Mouse (Mus musculus): ENCODE measurements around the gene Abhd14b. TPM values are rescaled to one million over a fixed set of nuclear protein-coding genes. Genes with fewer than 3 reads are reported as not detected.

The Abhd14b gene
- total RNA-seq, 2 experiments from 2014 or later, result 30.7 to 32.6 TPM

DNA sequence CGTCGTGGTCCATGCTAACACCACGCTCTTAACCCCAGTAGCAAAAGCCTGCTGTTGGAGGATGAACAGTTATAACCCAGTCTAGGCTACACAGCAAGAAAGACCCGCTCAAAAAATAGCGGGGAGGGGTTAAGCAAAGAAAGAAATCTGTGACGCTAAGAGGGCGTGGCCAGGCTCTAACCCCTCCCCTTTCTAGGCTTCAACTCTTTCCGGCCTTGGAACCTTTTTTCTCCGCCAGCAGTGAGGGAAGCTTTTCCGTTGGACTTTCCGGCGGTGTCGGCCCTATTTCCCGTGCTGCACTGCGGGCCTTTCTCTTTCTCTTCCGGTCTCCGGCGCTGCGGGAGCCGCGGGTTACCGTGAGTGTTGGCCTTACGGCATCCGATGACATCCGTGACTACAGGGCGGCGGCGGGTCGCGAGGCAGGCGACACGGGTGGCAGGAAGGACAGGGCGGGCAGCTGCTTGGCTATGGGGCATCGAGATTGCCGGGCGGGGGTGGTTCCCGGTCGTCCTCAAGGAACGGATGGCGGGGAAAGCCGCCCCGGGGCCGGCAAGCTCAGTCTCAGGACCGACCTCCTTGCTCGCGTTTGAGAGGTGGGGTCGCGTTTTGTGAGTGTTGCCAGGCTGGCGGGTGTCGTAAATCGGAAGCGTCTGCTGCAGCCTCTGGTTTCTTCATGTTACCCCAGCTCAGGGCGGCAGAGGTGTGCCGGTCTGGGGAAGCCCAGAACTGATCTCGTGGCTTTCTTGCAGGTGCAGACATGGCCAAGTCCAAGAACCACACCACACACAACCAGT, 17.8 kb upstream of the Abhd14b start, which contains the start of gene Rpl29:
Gene Rpl29 (plus strand): TSS at position 234 of the 794 bp plus-strand sequence.
- peak; percentile 96 for DNase-seq

DNA sequence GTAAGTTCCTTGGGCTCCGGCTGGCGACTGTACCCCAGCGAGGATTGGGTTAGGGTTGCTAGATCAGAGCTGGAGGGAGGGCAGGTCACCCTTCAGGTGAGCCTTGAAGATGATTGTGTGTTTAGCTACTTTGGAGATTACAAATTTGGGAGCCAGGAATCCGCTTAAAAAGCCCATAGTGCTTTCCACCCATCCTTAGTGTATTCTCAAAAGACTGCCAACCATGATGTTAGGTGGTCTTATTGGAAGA, 17.3 kb upstream of the Abhd14b start:
- no peak for DNase-seq

DNA sequence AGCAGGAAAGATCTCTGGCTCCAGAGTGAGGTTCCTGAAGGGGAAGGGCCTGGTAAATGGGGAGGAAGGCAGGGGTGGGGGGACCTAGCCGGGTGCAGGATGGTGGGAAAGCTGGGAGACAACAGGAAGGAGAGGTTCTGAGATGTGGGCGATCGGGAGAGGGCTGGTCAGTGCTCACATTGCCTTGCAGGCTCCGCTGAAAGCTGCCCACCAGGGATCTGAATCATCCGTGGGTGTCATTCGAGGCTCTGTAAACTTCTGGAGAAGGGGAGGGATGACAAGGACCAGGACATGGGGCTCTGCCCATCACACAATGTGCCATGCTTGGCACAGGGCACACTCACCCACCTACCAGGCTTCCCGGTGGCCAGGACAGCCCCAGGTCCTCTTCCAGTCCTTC, 13.9 kb upstream of the Abhd14b start:
- DNase-seq, result no peak

DNA sequence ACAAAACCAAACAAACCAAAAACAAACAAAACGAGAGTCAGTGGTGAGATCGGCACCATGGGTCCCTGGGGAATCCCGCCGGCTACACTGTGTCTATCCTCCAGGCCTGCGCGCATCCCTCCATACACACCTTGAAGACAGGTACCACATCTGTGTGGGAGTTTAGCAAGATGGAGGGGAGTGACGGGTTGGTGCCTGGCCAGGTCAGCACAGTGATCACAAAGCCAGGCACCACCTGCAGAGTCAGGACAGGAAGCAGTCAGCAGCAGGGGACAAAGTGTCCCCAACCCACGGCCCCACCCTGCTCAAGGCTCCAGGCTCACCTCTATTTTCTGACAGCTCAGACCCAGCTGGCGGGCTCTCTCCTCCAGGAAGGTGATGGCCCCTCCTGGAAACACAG, 10.7 kb upstream of the Abhd14b start:
- no peak for DNase-seq

DNA sequence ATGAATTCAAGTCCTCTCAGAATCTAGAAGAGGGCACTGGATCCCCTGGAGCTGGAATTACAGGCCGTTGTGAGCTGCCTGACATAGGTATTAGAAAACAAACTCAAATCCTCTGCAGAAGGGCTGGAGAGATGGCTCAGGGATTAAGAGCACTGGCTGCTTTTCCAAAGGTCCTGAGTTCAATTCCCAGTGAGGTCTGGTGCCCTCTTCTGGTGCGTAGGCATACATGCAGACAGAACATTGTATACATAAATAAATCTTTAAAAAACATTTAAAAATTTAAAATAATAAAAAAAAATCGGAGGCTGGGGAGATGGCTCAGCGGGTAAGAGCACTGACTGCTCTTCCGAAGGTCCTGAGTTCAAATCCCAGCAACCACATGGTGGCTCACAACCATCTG, 4.6 kb upstream of the Abhd14b start:
- no peak for DNase-seq

DNA sequence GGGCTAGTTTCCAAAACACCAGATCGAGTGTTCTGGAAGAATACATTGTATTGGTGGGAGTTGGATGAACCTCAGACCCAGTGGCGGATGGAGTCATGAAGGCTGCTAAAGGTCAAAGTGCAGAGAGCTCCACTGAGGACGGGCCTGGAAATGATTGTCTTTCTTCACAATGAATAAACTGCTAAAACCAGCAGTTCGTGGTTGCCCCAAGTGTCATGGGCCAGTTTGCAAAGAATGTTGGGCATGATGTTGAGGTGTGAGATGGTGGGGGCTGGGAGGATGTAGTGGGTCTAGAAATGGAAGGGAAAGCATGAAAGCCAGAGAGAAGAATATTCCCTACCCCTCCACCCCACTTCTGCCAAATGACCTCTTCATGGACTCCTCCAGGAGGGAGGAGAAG, 2.4 kb upstream of the Abhd14b start:
- no peak for DNase-seq

DNA sequence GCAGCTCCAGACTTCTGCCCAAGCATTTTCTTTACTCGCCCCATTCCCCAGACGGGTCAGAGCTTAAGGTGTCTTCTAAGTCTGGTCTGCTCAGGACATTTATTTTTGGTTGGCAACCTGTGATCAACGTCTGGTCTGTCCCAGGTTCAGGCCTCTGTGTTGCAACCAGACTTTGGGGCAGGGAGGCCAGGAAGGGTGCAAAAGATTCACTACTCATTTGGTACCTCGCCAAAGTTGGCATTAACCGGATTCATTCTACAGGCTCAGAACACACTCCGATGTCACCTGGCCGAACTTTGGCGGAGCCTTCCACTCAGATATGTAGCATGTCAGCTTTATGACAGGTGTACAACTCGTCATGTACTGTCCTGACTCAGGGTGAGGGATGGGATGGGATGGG, 692 bp downstream of the Abhd14b start:
- DNase-seq, result no peak

DNA sequence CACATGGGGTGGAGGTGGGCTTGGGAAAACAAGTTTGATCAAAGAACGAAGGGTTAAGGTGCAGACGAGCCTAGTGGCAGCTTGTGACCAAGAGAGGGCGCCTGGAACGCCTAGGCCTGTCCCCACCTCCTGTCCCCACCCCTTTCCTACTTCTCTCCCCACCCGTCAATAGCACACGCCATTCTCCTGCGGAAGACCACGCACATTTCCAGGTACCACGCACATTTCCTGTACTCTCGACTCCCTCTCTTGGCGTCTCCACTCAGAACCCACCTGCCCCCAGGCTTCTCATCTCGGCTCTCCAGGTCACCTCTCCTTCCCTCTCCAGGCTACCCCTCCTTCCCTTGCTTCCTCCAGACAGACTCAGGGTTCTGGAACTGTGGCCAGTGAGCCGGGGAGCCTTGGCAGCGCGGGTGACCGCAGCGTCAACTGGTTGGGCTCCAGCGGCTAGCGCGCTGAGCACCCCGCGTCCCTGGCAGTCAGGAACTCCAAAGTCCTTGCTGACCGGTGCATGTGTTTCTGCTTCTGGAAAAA, 1.3 kb downstream of the Abhd14b start:
- peak; percentile 82 for DNase-seq

DNA sequence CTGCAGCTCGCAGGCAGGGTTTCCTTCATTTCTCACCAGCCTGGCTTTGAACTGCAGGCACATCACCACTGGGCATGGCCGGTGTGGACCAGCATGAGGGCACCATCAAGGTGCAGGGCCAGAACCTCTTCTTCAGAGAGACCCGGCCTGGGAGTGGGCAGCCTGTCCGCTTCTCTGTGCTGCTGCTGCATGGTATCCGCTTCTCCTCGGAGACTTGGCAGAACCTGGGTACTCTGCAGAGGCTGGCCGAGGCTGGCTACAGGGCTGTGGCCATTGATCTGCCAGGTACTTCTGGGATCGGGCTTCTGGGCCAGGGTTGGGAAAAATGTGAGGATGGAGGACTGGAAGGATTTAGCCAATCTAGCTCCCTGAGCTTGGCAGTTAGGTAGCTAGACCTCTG, 2.7 kb downstream of the Abhd14b start:
- DNase-seq, result no peak

DNA sequence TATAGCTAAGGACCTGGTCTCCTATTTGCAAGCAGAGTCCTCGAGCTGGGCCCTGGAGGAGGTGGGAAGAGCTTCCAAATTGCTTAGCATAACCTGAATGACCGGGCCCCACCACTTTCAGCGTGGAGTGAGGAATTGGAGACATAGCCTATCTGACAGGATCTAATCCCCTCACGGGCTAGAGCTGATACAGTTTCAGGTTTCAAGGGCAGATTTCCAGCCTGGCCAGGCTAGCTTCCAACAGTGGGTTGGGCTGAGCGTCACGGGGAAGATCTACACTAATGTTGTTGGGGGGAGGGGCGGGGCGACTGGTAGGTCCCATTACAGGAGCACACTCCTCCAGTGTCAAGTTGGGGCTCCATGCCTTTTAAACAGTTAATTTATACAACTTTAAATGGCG, 3.4 kb downstream of the Abhd14b start:
- DNase-seq, result peak; percentile 86

DNA sequence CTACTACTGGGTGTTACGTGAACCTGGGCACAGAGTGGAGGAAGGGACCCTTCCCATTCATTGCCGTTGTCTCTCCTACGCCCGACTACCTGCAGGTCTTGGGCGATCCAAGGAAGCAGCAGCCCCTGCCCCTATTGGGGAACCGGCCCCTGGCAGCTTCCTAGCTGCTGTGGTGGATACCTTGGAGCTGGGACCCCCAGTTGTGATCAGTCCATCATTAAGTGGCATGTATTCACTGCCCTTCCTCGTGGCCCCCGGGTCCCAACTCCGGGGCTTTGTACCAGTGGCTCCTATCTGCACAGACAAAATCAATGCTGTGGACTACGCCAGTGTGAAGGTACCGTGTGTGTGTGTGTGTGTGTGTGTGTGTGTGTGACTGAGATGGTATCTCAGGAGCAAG, 4.0 kb downstream of the Abhd14b start:
- no peak for DNase-seq

DNA sequence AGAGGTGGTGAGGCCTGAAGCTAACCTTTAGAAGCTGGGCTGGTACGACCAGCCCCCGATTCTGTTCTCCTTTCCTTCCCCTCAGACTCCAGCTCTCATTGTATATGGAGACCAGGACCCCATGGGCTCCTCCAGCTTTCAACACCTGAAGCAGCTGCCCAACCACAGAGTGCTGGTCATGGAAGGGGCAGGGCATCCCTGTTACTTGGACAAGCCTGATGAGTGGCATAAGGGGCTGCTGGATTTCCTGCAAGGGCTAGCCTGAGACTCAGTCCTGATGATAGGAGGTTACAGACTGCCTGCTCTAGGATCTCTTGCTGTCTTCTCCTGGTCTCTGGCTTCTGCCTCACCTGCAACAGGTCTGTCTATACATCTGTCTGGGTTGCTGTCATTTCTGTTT, 4.6 kb downstream of the Abhd14b start:
- DNase-seq, result no peak

DNA sequence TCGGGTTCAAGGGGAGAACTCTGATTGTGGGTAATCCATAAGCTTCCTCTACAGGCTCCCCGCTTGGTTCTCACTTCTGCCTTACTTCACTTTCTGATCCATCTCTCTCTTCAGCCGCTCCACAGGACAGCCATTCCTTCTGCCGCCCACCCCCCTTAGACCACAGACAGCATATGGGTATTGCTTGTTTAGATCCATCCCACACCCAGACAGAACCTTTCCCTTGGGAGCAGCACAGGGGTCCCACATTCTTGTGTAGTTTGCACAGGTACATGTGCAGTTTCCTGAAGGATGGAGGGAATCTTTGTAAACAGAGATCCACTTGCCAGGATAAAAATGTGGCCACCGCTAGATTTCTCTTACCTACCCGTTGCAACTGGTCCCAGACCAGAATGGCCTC, 5.1 kb downstream of the Abhd14b start:
- DNase-seq, result no peak

DNA sequence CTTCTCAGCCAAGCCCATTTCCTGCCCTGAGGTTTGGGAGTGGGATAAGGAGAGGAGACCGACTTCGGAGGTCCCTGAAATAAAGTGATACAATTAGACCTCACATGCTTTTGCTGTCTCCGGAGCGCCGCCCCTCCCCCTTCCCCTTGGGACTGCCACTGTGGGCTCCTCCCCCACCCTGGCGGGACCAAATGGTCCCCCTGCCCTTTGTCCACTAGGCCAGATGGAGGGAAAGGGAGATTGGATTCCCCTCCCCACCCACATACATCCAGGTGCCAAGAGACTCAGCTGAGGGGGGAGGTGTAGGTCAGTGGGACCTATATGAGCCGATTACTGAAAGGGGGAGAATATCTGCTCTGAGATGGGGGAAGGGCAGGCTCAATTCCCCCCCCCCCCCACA, 5.6 kb downstream of the Abhd14b start:
- peak; percentile 46 for DNase-seq

DNA sequence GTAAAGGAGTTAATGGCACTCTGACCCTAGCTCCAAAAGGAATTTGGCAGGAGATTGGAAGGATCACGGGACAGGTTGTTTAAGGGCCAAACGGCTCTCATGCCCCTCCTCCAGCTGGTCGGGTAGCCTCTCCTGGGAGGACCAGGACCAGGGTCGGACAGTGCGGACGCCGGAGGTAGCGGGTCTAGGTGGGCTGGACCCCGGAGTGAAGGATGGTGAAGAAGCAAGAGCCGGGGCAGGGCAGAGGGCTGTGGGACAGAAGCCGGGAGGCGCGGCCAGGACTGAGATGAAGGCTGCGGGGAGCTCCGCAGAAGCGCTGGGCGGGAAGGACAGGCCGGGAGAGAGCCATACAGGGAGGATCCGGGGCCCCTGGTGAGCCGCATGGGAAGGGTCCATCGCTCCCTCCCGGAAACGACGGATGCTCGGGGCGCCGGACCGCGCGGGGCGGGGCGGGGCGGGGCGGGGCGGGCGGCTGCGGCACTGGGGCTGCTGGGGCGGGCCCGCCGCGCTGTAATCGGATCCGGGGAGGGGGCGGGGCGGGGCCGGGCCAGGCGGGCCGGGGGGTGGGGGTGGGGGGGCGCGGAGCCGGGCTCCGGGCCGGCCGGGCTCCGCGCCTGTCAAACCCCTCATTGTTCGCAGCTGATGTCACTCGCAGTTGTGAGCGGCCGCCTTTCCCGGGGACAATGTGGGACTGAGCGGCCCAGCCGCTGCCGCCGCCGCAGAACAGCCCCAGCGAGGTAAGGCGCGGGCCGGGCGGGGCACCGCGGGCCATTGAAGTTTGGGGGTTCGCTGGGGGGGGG, 6.2 kb downstream of the Abhd14b start, which contains the start of gene Pcbp4:
Gene Pcbp4 (plus strand): TSS at position 21 of the 800 bp plus-strand sequence.
- peak; percentile 73 for DNase-seq

DNA sequence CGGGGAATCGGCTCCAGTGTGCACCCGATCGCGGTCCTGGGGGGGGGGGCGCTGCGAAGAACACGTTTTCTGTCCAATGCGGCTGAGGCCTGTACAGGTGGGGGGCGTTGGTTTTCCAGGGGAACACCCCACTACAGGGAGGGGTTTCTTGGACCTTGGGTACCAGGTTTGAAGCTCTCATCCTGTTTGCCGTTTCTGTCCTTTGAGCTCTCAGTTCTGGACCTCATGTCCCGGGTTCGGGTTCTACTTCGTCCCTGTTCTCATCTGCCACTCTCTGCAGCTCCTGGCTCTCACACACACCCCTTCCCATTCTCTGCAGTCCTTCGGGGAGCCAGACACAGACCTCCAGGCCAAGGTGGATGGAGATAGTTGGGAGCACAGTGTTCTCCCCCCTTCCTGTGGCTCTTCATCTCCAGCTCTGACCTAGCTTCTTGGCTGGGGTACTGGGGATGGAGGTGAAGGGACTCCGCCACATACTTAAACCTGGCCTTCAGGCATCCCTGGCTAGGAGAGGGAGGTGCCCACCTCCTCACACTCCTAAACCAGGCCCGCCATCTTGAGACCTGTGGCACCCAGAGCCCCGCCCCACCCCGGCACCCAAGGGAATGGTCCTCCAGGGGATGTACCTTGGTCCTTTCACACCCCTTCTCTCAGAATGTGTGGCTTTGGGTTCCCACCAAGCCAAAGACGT, 7.0 kb downstream of the Abhd14b start:
- no peak for DNase-seq

DNA sequence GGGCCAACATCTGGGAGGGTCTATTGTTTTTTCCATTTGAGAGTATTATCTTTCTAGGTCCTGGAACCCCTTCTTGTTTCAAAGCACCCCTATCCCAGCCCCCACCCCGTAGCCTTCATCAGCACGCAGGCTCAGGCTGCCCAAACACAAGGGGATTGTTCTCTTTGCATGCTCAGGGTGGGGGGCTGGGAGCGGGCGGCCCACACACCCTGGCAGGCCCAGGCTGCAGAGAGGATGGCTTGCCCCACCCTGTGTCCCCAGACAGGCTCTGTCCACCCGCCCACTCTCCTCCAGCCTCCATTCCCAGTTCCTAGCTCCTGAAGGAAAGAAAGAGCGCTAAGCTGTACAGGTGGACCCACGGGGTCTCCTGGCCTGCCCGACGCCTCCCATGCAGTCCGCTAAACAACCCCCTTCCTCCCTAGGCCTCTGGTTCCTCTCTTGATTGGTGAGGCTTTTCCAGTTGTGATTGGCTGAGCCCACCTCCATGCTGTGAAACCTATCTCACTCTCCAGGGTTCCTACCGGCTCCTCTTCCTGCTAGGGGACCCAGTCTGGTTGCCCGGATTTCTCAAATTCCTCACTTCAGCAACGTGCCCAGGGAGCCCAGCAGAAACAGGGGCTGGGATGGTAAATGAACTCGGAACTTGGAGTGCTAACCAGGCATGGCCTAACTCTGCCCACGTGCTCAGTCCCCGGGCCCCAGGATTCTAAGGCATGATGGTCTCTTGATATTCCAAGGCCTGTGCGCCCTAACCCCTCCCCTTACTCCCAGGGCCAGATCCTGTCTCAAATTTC, 7.8 kb downstream of the Abhd14b start:
- no peak for DNase-seq

DNA sequence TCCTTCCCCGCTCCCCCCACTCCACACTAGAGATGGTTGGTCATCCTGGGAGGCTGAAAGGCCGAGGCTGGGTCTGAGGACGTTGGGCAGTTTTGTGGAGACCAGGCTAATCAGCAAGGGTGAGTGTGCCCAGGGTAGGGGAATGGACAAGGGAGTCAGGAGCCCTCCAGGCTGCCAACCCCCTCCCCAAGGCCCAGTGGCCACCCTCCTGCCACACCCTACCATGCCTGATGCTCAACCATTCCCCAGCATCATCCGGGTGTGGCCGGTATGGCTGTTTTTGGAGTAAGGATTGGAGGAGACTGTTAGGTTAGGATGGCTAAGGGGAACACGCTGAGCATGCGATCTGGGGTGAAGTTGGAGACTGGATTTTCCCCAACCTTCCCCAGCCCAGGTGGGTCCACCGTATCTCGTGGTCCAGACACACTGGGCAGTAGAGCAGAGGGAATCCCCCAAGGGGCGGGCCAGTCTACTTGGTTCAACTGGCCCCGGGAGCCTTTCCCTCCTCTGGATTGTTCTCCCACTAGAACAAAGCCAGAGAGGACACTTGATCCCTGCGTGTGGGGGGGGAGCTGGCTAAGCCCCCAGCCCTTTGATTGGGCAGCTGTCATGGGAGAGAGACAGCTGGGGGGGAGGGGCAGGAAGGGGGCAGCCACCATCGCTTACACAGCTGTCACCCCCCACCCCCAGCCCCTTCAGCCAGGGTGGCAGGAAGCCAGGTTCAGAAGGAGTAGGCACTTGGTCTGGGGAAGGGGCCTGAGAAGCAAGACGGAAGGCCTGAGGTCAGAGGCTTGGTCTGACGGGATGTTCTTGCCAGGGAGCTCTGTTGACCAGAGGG, 9.3 kb downstream of the Abhd14b start:
- DNase-seq, result no peak

DNA sequence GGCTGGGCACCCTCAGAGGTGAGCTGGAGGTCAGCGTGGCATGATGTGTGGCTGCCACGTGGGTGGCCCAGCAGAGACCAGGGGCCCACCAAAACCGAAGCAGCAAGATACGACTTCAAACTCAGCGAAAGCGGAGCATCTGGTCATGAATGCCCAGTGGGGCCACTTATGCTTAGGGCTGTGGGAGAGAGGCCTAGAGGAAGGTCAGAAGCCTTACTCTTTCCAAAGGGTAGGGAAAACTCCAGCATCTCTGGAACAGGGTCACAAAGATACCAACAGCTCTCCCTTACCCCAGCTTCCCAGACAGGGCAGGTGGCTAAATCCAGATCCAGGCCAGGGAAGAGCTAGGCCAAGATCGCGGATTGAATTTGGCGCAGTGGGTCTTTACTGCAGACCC, 9.9 kb downstream of the Abhd14b start:
- no peak for DNase-seq

DNA sequence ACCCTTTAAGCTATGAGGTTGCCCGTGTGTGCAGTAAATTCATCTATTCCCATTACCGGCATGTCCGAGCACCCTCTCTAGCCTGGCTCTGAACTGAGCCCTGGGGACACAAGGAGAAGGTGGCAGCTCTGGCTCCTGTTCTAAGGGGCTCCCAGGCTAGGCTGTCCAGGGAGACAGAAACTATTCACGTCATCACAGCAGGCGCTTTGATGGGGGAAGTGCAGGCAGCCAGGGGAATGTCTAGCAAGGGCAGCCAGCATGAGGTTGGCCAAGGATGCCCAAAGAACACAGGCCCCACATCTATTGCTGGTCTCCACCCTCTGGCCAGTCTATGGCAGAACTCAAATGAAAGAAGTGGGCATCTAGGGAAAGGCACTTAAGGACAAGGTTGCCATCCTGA, 10.7 kb downstream of the Abhd14b start:
- DNase-seq, result no peak

DNA sequence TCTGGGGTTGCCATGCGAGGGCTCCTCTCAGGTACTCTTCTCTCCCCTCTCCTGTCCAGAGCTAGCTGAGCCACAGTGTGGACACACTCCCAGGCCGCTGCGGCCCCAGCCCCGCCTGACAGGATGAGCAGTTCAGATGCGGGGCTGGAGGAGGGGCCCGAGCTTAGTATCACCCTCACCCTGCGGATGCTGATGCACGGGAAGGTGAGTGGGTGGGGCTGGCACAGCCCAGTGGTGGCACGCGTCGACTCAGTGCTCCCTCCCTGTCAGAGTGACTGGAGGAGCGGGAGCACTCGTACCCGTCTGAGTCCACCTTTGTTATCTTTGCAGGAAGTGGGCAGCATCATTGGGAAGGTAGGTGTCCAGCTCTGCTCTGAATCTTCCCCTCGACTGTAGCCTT, 12.7 kb downstream of the Abhd14b start:
- DNase-seq, result no peak
